Mouse (Mus musculus) adrenal gland, postnatal 25 days (tissue): ENCODE results near the gene 1810010H24Rik. TPM values are rescaled to one million over a fixed set of nuclear protein-coding genes. Genes with fewer than 3 reads are reported as not detected.
"Not testable (repeated sequence)": the region's sequence is repeated elsewhere in the genome, so short reads cannot be mapped to it uniquely, and the experiment has no call there.

Source experiments
- DNase-seq: peaks from one replicate; pipeline ENCODE4 v3.0.0; 2021; ENCODE audit warnings: mixed read lengths
- long read RNA-seq: library from polyadenylated mRNA; stranded (forward); transcript quantifications from one replicate; pipeline ENCODE4 v2.0.0, GENCODE M21; 2021
- total RNA-seq: library from RNA; stranded (reverse); gene quantifications from 2 replicates; pipeline ENCODE4 v1.2.3, GENCODE M21; 2021

The 1810010H24Rik gene
- 2.8 and 4.2 TPM in 2 replicates for total RNA-seq
- long read RNA-seq, partial matches to known transcripts, result 4 of 4 reads
- long read RNA-seq, other reads (novel, unspliced or antisense), result 0 of 4 reads

DNA sequence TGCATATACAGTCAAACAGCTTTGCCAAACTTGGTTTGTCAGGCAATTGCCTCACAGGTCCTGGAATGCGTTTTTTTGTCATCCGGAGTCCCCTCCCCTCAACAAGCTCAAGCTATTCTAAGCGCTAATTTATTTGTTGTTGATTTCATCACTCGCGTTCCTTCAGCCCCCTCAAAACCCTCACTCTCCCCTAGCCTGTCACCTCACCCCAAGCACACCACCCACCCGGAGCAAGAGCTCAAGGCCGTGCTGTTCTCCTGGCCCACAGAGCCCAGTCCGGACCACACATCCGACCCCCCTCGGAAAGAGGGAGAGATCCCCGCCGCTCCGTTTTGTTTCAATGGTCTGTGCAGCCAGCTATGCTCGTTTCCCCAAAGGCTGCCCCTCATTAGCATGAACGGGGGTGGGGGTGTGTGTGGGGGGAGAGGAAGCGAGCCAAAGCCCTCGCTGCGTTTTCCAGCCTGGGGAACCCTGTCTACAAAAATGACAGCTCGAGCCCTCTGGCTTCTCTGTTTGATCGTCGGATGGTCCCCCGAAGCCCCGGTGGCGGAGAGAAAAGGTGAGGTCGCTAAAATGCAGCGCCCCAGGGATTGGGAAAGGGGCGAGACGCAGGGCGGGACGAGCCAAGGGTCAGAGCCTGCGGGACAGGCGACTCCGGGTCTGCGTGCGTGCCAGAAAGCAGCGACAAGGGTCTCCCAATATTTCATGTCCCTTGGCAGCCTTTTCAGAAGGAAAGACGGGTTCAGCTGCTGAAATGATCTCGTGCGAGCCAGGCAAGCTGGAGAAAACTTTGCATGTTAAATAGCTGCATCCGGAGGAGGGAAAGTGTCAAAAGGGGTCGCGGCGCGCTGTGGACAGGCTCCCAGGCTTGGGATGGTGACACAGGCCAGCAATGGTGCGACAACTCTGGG is at the start of gene 1810010H24Rik:
TSS of gene 1810010H24Rik (plus strand) at position 271 of the 911 bp plus-strand sequence.
- DNase-seq, result peak; percentile 23

- peak; percentile 62 for DNase-seq
Measured at GRCm38 (mm10) chr11:106976194-106976593, 49.3 kb upstream of the 1810010H24Rik start.

DNA sequence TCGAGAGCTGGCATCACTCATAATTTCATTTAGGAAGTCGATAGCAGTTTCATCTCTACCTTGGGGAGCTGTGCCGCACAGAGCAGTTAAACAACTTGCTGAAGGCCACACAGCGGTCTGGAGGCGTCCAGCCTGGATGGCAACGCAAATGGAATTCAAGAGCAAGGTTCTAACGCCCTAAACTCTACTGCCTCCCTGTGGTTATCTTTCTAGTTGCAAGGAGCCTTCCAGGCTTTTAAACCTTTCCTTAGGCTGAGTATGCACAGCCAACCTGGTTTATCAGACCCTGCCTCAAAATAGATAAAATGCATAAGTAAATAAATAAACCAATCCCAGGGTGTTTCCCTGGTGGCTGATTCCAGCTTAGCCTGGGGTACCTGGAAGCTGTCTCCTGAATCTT is 45.0 kb upstream of the 1810010H24Rik start:
- DNase-seq, result peak; percentile 33

GRCm38 (mm10) chr11:106981787-106982186 is 43.7 kb upstream of the 1810010H24Rik start:
- no peak for DNase-seq

DNA sequence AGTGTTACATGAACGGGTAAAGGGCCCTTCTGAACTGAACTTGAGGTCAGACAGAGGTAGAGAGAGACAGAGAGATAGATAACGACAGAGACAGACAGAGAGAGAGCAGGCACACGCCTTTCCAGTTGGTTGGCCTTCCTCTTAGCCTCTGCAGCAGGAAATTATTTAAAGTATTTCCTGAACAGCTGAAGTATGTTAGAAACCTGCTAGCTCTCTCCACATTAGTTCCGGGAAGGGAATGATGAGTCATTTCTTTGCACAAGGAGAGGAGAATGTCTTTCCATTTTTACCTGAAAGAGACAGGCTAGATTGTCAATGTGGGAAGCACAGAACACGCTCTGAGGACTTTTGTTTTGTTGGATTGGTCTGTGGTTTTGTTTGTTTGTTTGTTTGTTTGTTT is 43.1 kb upstream of the 1810010H24Rik start:
- DNase-seq, result no peak

DNA sequence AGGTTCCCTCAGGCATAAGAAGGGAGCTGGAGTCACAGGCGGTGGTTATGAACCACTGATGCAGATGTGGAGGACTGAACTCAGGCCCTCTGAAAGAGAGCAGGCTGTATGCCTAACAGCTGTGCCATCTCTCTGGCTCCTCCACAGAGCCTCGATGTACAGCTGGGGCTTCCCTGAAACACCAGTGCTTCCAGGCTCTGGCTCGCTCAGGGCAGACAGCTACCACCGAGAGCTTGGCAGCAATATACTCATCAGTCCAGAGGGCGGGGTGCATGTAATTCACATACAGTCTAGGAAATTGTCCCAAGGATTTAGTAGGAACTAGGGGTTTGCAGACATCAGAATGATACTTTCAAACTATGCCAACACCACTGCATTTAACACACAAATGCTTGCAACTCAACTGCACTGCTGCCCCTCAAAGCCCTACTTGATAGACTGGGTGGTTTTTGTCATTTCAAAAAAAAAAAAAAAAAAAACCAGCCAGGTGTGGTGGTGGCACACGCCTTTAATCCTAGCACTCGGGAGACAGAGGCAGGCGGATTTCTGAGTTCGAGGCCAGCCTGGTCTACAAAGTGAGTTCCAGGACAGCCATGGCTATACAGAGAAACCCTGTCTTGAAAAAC is 39.4 kb upstream of the 1810010H24Rik start:
- not testable (repeated sequence) for DNase-seq

- no peak for DNase-seq
Measured at GRCm38 (mm10) chr11:106987384-106987783, 38.1 kb upstream of the 1810010H24Rik start.

- DNase-seq, result no peak
Measured at GRCm38 (mm10) chr11:106994246-106995085, 31.0 kb upstream of the 1810010H24Rik start.

DNA sequence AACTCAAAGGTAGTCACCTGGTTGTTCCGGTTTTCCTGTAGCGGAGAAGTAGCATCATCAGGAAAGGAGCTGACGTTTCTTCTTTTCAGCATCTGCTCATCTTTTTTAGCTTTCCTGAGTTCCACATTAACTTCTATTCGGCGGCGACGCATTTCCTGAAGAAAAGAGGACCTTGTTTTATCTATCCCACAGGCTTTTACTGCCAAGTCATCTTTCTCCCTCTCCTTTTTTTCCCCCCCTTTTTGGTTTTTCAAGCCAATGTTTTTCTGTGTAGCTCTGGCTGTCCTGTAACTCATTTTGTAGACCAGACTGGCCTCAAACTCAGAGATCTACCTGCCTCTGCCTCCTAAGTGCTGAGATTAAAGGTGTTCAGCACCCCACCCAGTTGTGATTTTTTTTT is 29.0 kb upstream of the 1810010H24Rik start:
- not testable (repeated sequence) for DNase-seq

- DNase-seq, result no peak
Measured at GRCm38 (mm10) chr11:106997976-106998375, 27.5 kb upstream of the 1810010H24Rik start.

- no peak for DNase-seq
Measured at GRCm38 (mm10) chr11:106998651-106999150, 26.8 kb upstream of the 1810010H24Rik start.

GRCm38 (mm10) chr11:106999151-106999948 is 26.1 kb upstream of the 1810010H24Rik start, which contains the start of gene Kpna2:
Gene Kpna2, minus strand, starts transcription at chr11:106999541.
- peak; percentile 90 for DNase-seq

DNA sequence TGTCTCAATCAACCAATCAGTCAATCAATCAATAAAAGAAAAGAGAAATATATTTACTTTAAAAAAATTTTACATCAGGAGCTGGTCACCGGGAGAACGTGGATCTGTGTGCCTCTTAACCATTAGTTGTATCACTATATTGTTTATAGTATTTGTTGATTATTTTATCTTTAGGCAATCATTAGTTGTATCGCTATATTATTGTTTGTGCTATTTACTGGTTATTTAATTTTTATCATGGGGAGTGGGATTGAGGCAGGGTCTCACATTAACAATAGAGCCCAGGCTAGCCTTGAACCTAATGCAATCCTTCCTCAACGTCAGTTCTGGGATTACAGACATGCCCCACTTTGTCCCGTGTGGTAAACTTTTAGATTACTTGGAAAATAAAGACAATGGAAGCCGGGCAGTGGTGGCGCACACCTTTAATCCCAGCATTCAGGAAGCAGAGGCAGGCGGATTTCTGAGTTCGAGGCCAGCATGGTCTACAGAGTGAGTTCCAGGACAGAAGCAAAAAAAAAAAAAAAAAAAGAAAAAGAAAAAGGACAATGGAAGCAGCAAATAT is 25.4 kb upstream of the 1810010H24Rik start:
- DNase-seq, result no peak

DNA sequence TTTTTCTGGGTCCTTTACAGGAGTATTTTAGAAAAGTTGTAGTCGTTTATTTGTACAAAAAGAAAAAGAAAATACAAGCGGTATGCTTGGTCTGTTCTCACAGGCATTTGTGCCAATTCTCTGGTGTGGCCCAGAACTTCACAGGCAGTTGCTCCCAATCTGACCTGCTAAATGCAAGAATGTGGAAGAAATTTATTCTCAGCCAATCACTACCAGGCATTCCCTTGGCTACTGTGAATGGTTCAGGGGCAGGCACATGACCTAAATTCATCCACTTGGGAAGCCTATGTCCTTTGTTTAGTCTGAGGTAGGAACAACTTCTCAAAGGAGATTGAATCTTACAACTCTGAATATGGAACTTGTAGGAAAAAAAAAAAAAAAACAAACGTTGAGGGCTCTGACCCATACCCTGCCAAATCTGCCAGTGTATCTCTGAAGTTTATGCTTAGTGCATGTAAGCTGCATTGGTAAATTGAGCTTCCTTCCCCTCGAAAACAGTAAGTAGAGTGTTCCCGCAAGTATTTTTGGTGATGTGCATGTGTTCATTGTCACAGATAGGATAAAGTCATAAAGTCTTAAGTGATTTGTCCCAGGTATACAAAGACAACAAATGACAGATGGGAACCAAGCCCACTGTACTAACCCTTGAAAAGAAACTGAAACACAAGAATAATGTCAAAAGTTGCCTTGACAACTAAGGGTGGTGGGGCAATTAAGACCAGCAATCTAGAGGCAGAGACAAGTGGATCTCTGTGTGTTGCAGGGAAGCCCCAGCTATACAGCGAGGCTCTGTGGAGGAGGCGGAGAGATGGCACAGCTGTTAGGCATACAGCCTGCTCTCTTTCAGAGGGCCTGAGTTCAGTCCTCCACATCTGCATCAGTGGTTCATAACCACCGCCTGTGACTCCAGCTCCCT is 23.5 kb upstream of the 1810010H24Rik start:
- no peak for DNase-seq

GRCm38 (mm10) chr11:107005538-107005937 is 19.9 kb upstream of the 1810010H24Rik start:
- DNase-seq, result peak; percentile 16

- DNase-seq, result no peak
Measured at GRCm38 (mm10) chr11:107010447-107010846, 15.0 kb upstream of the 1810010H24Rik start.

- no peak for DNase-seq
Measured at GRCm38 (mm10) chr11:107011171-107011570, 14.3 kb upstream of the 1810010H24Rik start.

- no peak for DNase-seq
Measured at GRCm38 (mm10) chr11:107011669-107012323, 13.7 kb upstream of the 1810010H24Rik start.
